Mouse (Mus musculus) gonadal fat pad, adult 2 months (tissue): ENCODE data around the gene 1110008P14Rik. TPM values are rescaled to one million over a fixed set of nuclear protein-coding genes. Genes with fewer than 3 reads are reported as not detected.

ENCODE experiments used
- DNase-seq: peaks from one replicate; pipeline ENCODE4 v3.0.0-alpha.2; 2012; ENCODE audit warnings: low read depth
- polyA plus RNA-seq: library from polyadenylated mRNA; depleted of rRNA; stranded (reverse); fragments of >200 nt; gene quantifications from 2 replicates; pipeline ENCODE4 v1.2.3, GENCODE M21; 2012; rRNA removed

1110008P14Rik gene
- polyA plus RNA-seq, 1 experiment, result 500 TPM

- no peak for DNase-seq
These were observed 39.0 kb downstream of the 1110008P14Rik start for GRCm38 (mm10) chr2:32342539-32343350.

- DNase-seq, result no peak
These were observed 39.7 kb downstream of the 1110008P14Rik start for GRCm38 (mm10) chr2:32342039-32342438.

- no peak for DNase-seq
These were observed 40.2 kb downstream of the 1110008P14Rik start for GRCm38 (mm10) chr2:32341634-32341939.

GRCm38 (mm10) chr2:32340836-32341633 is 40.7 kb downstream of the 1110008P14Rik start:
- no peak for DNase-seq

GRCm38 (mm10) chr2:32339912-32340642 is 41.7 kb downstream of the 1110008P14Rik start:
- no peak for DNase-seq

GRCm38 (mm10) chr2:32335888-32336287 is 45.9 kb downstream of the 1110008P14Rik start:
- no peak for DNase-seq

GRCm38 (mm10) chr2:32332159-32332558 is 49.6 kb downstream of the 1110008P14Rik start:
- no peak for DNase-seq

- no peak for DNase-seq
These were observed 52.2 kb downstream of the 1110008P14Rik start for GRCm38 (mm10) chr2:32329531-32329930.

- no peak for DNase-seq
These were observed 52.8 kb downstream of the 1110008P14Rik start for GRCm38 (mm10) chr2:32328911-32329460.

GRCm38 (mm10) chr2:32327200-32327599 is 54.5 kb downstream of the 1110008P14Rik start:
- DNase-seq, result no peak

Other genes starting within 250 kb of the 1110008P14Rik start
- 42.7 and 62.1 TPM in 2 replicates for gene Prrc2b, start 230.9 kb downstream of the 1110008P14Rik start, polyA plus RNA-seq
- gene Pomt1, start 145.3 kb downstream of the 1110008P14Rik start, polyA plus RNA-seq, result 27.7 and 29.2 TPM in 2 replicates
- gene Uck1, start 121.8 kb downstream of the 1110008P14Rik start, polyA plus RNA-seq, result 118 and 134 TPM in 2 replicates
- 43.1 and 46.2 TPM in 2 replicates for gene Golga2, start 94.6 kb downstream of the 1110008P14Rik start, polyA plus RNA-seq
- 293 and 333 TPM in 2 replicates for gene Swi5, start 93.9 kb downstream of the 1110008P14Rik start, polyA plus RNA-seq
- gene Ciz1, start 29.6 kb downstream of the 1110008P14Rik start, polyA plus RNA-seq, result 150 and 154 TPM in 2 replicates
- 19.7 and 25.0 TPM in 2 replicates for gene Dnm1, start 28.6 kb downstream of the 1110008P14Rik start, polyA plus RNA-seq
- 3,887 and 6,444 TPM in 2 replicates for gene Lcn2, start 6.3 kb upstream of the 1110008P14Rik start, polyA plus RNA-seq
- gene Ptges2, start 14.0 kb upstream of the 1110008P14Rik start, polyA plus RNA-seq, result 50.0 and 51.6 TPM in 2 replicates
- gene Naif1, start 68.5 kb upstream of the 1110008P14Rik start, polyA plus RNA-seq, result 5.2 and 5.3 TPM in 2 replicates
- gene Slc25a25, start 69.5 kb upstream of the 1110008P14Rik start, polyA plus RNA-seq, result 29.4 and 39.5 TPM in 2 replicates
- gene Fam102a, start 153.4 kb upstream of the 1110008P14Rik start, polyA plus RNA-seq, result 23.8 and 31.3 TPM in 2 replicates
- gene Dpm2, start 188.9 kb upstream of the 1110008P14Rik start, polyA plus RNA-seq, result 138 and 191 TPM in 2 replicates
- gene Pip5kl1, start 192.9 kb upstream of the 1110008P14Rik start, polyA plus RNA-seq, result 0.11 and 0.24 TPM in 2 replicates
- gene 9430097D07Rik, start 193.7 kb upstream of the 1110008P14Rik start, polyA plus RNA-seq, result not detected in 2 replicates
- 40.7 and 48.2 TPM in 2 replicates for gene St6galnac4, start 205.2 kb upstream of the 1110008P14Rik start, polyA plus RNA-seq
- gene St6galnac6, start 217.8 kb upstream of the 1110008P14Rik start, polyA plus RNA-seq, result 44.6 and 46.1 TPM in 2 replicates
- 25.9 and 35.2 TPM in 2 replicates for gene Ak1, start 239.8 kb upstream of the 1110008P14Rik start, polyA plus RNA-seq